9 mouse cellular contexts compared by ENCODE assay signal in the genomic region with DNA sequence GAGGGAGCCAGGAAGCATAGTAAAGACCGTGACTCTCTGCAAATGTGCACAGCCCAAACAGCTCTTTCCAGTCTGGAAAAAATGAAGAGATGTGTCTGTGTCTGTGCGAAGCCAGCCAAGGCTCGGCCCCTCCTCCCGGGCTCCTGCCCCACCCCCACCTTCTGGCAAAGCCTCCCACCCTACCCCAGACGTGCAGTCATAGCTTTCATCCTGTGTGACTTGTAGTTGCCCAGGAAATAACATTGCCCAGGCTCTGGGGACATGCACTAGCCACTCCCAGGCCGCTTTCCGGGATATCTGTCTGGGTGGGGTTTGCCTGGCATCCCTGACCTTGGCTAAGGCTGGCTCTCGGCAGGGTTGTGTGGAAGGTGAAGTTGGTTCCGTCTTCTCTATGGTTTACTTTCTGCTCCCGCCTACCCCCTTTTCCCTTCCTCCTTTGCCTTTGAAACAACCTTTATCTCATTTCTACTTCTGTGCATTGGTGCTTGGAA. TPM values are rescaled to one million over a fixed set of nuclear protein-coding genes. Genes with fewer than 3 reads are reported as not detected.
A peak's percentile ranks its signal among the peaks of the same experiment; 100 is the strongest.
DNase-seq lines count a peak whose midpoint lies in the region; ATAC-seq and TF ChIP-seq lines count a peak whose summit lies in the region.
"Had no signal": no experiment of that assay in that cellular context is flagged by ENCODE, and none has a peak within 500 bp of the region (broad histone marks: within the 10 kb centered on the region; RNA-seq: fewer than 3 reads in every experiment).

No protein-coding gene starts in this region.

- H3K36me3 ChIP-seq in ES-Bruce4 (ENCODE audit: control insufficient read depth, insufficient read depth, low read length, poor library complexity, severe bottlenecking) = no peaks in the 10 kb centered on the region
- H3K36me3 ChIP-seq in heart, embryonic 11.5 days (ENCODE audit: control insufficient read depth, insufficient read depth, low read length) = no peaks in the 10 kb centered on the region
- H3K36me3 ChIP-seq in limb, embryonic 14.5 days (ENCODE audit: control insufficient read depth, insufficient read depth, low read length) = peaks cover 14% of the 10 kb centered on the region; the same call in 1 of the 2 replicates
- H3K36me3 ChIP-seq in midbrain, embryonic 12.5 days = no peaks in the 10 kb centered on the region

- peaks cover 13% of the 10 kb centered on the region for H3K4me1 ChIP-seq in ES-Bruce4 (ENCODE audit: control insufficient read depth, insufficient read depth, low read length)
- H3K4me1 ChIP-seq in heart, embryonic 11.5 days (ENCODE audit: control insufficient read depth, insufficient read depth, low read length) = 0 out of 2 replicates have a peak, but pooled peaks cover 3% of the 10 kb centered on the region
- peaks cover 28% of the 10 kb centered on the region for H3K4me1 ChIP-seq in limb, embryonic 14.5 days (ENCODE audit: control insufficient read depth, insufficient read depth, low read length)
- H3K4me1 ChIP-seq in midbrain, embryonic 12.5 days = peaks cover 28% of the 10 kb centered on the region

- peak; percentile 70 for TF ChIP-seq EP300 in ES-Bruce4 (IDR thresholded peaks at IDR 0.05; ENCODE audit: insufficient read depth, low read depth, low read length)

- H3K27me3 ChIP-seq in ES-Bruce4 (ENCODE audit: control insufficient read depth, insufficient read depth, low read length, poor library complexity, severe bottlenecking) = no peaks in the 10 kb centered on the region
- H3K27me3 ChIP-seq in heart, embryonic 11.5 days (ENCODE audit: control insufficient read depth, insufficient read depth, low read length) = no peaks in the 10 kb centered on the region
- no peaks in the 10 kb centered on the region for H3K27me3 ChIP-seq in limb, embryonic 14.5 days (ENCODE audit: control insufficient read depth, insufficient read depth, low read length)
- peaks cover 3% of the 10 kb centered on the region; the same call in 1 of the 2 replicates for H3K27me3 ChIP-seq in midbrain, embryonic 12.5 days

- peak overlapping the region; percentile 85 for H3K27ac ChIP-seq in ES-Bruce4 (ENCODE audit: insufficient read depth, low read length)
- H3K27ac ChIP-seq in heart, embryonic 11.5 days (ENCODE audit: low read depth, low read length) = peak overlapping the region; percentile 54; the same call in 1 of the 2 replicates
- H3K27ac ChIP-seq in limb, embryonic 14.5 days (replicated peaks; ENCODE audit: low read depth, low read length) = peak overlapping the region; percentile 80
- H3K27ac ChIP-seq in midbrain, embryonic 12.5 days (replicated peaks) = peak overlapping the region; percentile 55

- no peak for TF ChIP-seq CTCF in ES-Bruce4 (IDR thresholded peaks at IDR 0.05; ENCODE audit: low read depth, low read length)

- DNase-seq in ZHBTc4 (ENCODE audit: low read depth, low spot score) = peak; percentile 72
- peak; percentile 68 for DNase-seq in limb, embryonic 14.5 days (ENCODE audit: low spot score)
- no peak for DNase-seq in kidney, postnatal 25 days
- DNase-seq in right cerebral cortex, postnatal 10 days (ENCODE audit: low spot score in 2 of 2) = no peak
- DNase-seq in urinary bladder, postnatal 36 days (ENCODE audit: low spot score in 2 of 2) = no peak

- H3K4me2 ChIP-seq in heart, embryonic 11.5 days = peak overlapping the region; percentile 46
- peak overlapping the region; percentile 26 for H3K4me2 ChIP-seq in limb, embryonic 14.5 days (replicated peaks; ENCODE audit: low read depth, low read length, severe bottlenecking)
- peak overlapping the region; percentile 31 for H3K4me2 ChIP-seq in midbrain, embryonic 12.5 days (replicated peaks)

- no peak for TF ChIP-seq POLR2A in ES-Bruce4 (IDR thresholded peaks at IDR 0.05; ENCODE audit: insufficient read depth, low read length)
- no peak for TF ChIP-seq POLR2A in limb, embryonic 14.5 days (IDR thresholded peaks at IDR 0.05; ENCODE audit: borderline replicate concordance, extremely low read depth, insufficient read depth, insufficient read length)

- peak; percentile 62 for ATAC-seq in heart, embryonic 11.5 days (replicated peaks; ENCODE audit: insufficient number of reproducible peaks, low FRiP score, low TSS enrichment)
- ATAC-seq in limb, embryonic 14.5 days (ENCODE audit: low FRiP score, low read depth) = peak; percentile 85
- peak; percentile 60; the same call in 1 of the 2 replicates for ATAC-seq in midbrain, embryonic 12.5 days (ENCODE audit: low FRiP score, low read depth)

- H3K4me3 ChIP-seq in ES-Bruce4 (ENCODE audit: low read depth, low read length) = peak overlapping the region; percentile 6; the same call in 1 of the 2 replicates
- H3K4me3 ChIP-seq in heart, embryonic 11.5 days (ENCODE audit: low read depth, low read length) = no peak overlapping the region
- H3K4me3 ChIP-seq in limb, embryonic 14.5 days (replicated peaks; ENCODE audit: low read length) = no peak overlapping the region
- H3K4me3 ChIP-seq in midbrain, embryonic 12.5 days = no peak overlapping the region
- H3K4me3 ChIP-seq: myocyte had no signal

- H3K9me3 ChIP-seq in ES-Bruce4 (replicated peaks; ENCODE audit: control insufficient read depth, insufficient read depth, low read length, poor library complexity, severe bottlenecking) = no peaks in the 10 kb centered on the region
- H3K9me3 ChIP-seq in heart, embryonic 11.5 days (replicated peaks; ENCODE audit: control insufficient read depth, low read length) = no peaks in the 10 kb centered on the region
- no peaks in the 10 kb centered on the region for H3K9me3 ChIP-seq in limb, embryonic 14.5 days (ENCODE audit: control insufficient read depth, low read length)
- H3K9me3 ChIP-seq in midbrain, embryonic 12.5 days = no peaks in the 10 kb centered on the region

- peak overlapping the region; percentile 19; the same call in 1 of the 2 replicates for H3K9ac ChIP-seq in ES-Bruce4 (ENCODE audit: low read depth, poor library complexity, severe bottlenecking)
- no peak overlapping the region for H3K9ac ChIP-seq in heart, embryonic 11.5 days (ENCODE audit: low read depth, low read length)
- H3K9ac ChIP-seq in limb, embryonic 14.5 days (ENCODE audit: low read depth, low read length, severe bottlenecking) = peak overlapping the region; percentile 36; the same call in 1 of the 2 replicates
- H3K9ac ChIP-seq in midbrain, embryonic 12.5 days (replicated peaks) = no peak overlapping the region

- WGBS in heart, embryonic 11.5 days (ENCODE audit: insufficient replicate concordance) = 14% methylated on average over 10 of the region's 10 CpGs
- 21% methylated on average over 10 of the region's 10 CpGs for WGBS in limb, embryonic 14.5 days
- WGBS in midbrain, embryonic 12.5 days = 17% methylated on average over 10 of the region's 10 CpGs

RNA-seq across cellular contexts. Expression of gene Chd9, which starts 26.6 kb away (rescaled TPM):
- 67.7 and 71.6 TPM in 2 replicates for polyA plus RNA-seq in ES-Bruce4 (2011; ENCODE audit: insufficient read depth, insufficient read length, low read depth, missing spikeins)
- polyA plus RNA-seq in heart, embryonic 11.5 days (2014; fragmentation: Nextera tagmentation; extraction: Ambion mirVana) = 44.7 and 46.7 TPM in 2 replicates
- polyA plus RNA-seq in limb, embryonic 14.5 days (2012; rRNA removed) = 97.2 and 127 TPM in 2 replicates
- 143 and 153 TPM in 2 replicates for polyA plus RNA-seq in limb, embryonic 14.5 days (2014; fragmentation: Nextera tagmentation; extraction: Ambion mirVana)
- 52.1 and 58.9 TPM in 2 replicates for polyA plus RNA-seq in midbrain, embryonic 12.5 days (2016; fragmentation: Nextera tagmentation; extraction: Ambion mirVana)

RNA-seq across cellular contexts. Expression of gene Gm19935, which starts 37.5 kb away (rescaled TPM):
- polyA plus RNA-seq in ES-Bruce4 (2011; ENCODE audit: insufficient read depth, insufficient read length, low read depth, missing spikeins) = not detected in 2 replicates
- polyA plus RNA-seq in heart, embryonic 11.5 days (2014; fragmentation: Nextera tagmentation; extraction: Ambion mirVana) = not detected in 2 replicates
- not detected in 2 replicates for polyA plus RNA-seq in limb, embryonic 14.5 days (2012; rRNA removed)
- polyA plus RNA-seq in limb, embryonic 14.5 days (2014; fragmentation: Nextera tagmentation; extraction: Ambion mirVana) = not detected in 2 replicates
- not detected in 2 replicates for polyA plus RNA-seq in midbrain, embryonic 12.5 days (2016; fragmentation: Nextera tagmentation; extraction: Ambion mirVana)
- polyA plus RNA-seq: myocyte had no signal

Comparison
In these comparisons a context has a peak if more than half of its experiments do, and no peak if none do; other contexts are left out.
1. H3K9ac ChIP-seq: peak in ES-Bruce4 (single experiment) and limb, embryonic 14.5 days (single experiment); none in heart, embryonic 11.5 days (single experiment) and midbrain, embryonic 12.5 days (single experiment).
2. DNase-seq: peak in ZHBTc4 (single experiment) and limb, embryonic 14.5 days (single experiment); none in kidney, postnatal 25 days (0 of 2), right cerebral cortex, postnatal 10 days (0 of 2) and urinary bladder, postnatal 36 days (0 of 2).
3. Peak in every context shown above with its lines, with median percentiles within 50 percentile points of each other: H3K27ac ChIP-seq, ATAC-seq and H3K4me2 ChIP-seq.